Comparison of ENCODE assay signal across 8 mouse cellular contexts in genomic region chr3:116512904-116513716, GRCm38 (mm10). TPM values are rescaled to one million over a fixed set of nuclear protein-coding genes. Genes with fewer than 3 reads are reported as not detected.
A peak's percentile ranks its signal among the peaks of the same experiment; 100 is the strongest.
DNase-seq lines count a peak whose midpoint lies in the region; ATAC-seq and TF ChIP-seq lines count a peak whose summit lies in the region.

TSS of gene Dbt (plus strand) at chr3:116513070.

- H3K9ac ChIP-seq in MEL (ENCODE audit: control insufficient read depth, low read depth, low read length, poor library complexity, severe bottlenecking) = peak within 1 kb of the TSS; percentile 78
- 0 out of 2 replicates have a peak within 1 kb of the TSS, but pooled peaks have one; percentile 48 for H3K9ac ChIP-seq in lung, postnatal 0 days (replicated peaks; ENCODE audit: low read depth)

- ATAC-seq in frontal cortex, adult (ENCODE audit: low TSS enrichment) = peak; percentile 93
- peak; percentile 95 for ATAC-seq in lung, postnatal 0 days

- TF ChIP-seq EP300 in MEL (IDR thresholded peaks at IDR 0.05; ENCODE audit: low read depth in 1 of 2, low read length in 2 of 2) = no peak
- peak; percentile 26; the same call in 1 of the 2 replicates for TF ChIP-seq EP300 in lung, postnatal 0 days (IDR thresholded peaks at IDR 0.05)

- H3K27me3 ChIP-seq in MEL (ENCODE audit: control insufficient read depth in 1 of 2, insufficient read depth in 2 of 2, low read length in 2 of 2) = no peaks in the 10 kb centered on the region
- no peaks in the 10 kb centered on the region for H3K27me3 ChIP-seq in hindbrain, embryonic 10.5 days (ENCODE audit: insufficient read depth, poor library complexity, severe bottlenecking)
- no peaks in the 10 kb centered on the region for H3K27me3 ChIP-seq in lung, postnatal 0 days (replicated peaks; ENCODE audit: insufficient read depth, low read length)

- H3K4me1 ChIP-seq in MEL (ENCODE audit: control insufficient read depth in 1 of 2, insufficient read depth in 2 of 2, low read length in 2 of 2) = peaks cover 0 to 13% of the 10 kb centered on the region in 2 experiments; a peak in 2 of 4 replicates
- peaks cover 15% of the 10 kb centered on the region for H3K4me1 ChIP-seq in hindbrain, embryonic 10.5 days (replicated peaks)
- peaks cover 5% of the 10 kb centered on the region; the same call in 1 of the 2 replicates for H3K4me1 ChIP-seq in lung, postnatal 0 days (ENCODE audit: insufficient read depth, low read depth, low read length)

- H3K36me3 ChIP-seq in MEL (ENCODE audit: control insufficient read depth in 1 of 2, insufficient read depth in 2 of 2, low read length in 2 of 2) = peaks cover 0 to 16% of the 10 kb centered on the region in 2 experiments; a peak in 2 of 4 replicates
- peaks cover 8% of the 10 kb centered on the region for H3K36me3 ChIP-seq in hindbrain, embryonic 10.5 days
- no peaks in the 10 kb centered on the region for H3K36me3 ChIP-seq in lung, postnatal 0 days (ENCODE audit: insufficient read depth, low read length)

- H3K9me3 ChIP-seq in MEL (replicated peaks; ENCODE audit: insufficient read depth, low read length) = no peaks in the 10 kb centered on the region
- no peaks in the 10 kb centered on the region for H3K9me3 ChIP-seq in hindbrain, embryonic 10.5 days
- H3K9me3 ChIP-seq in lung, postnatal 0 days (ENCODE audit: low read length) = no peaks in the 10 kb centered on the region

- peaks cover 7% of the 10 kb centered on the region for H3K79me2 ChIP-seq in MEL (ENCODE audit: control insufficient read depth, insufficient read depth, low read length, poor library complexity)

- TF ChIP-seq RAD21 in MEL (IDR thresholded peaks at IDR 0.05; ENCODE audit: low read depth, low read length) = no peak

- peak within 1 kb of the TSS; percentile 41; the same call in 1 of the 2 replicates for H3K27ac ChIP-seq in MEL (ENCODE audit: control insufficient read depth, low read depth, low read length)
- peak within 1 kb of the TSS; percentile 71 for H3K27ac ChIP-seq in hindbrain, embryonic 10.5 days
- H3K27ac ChIP-seq in lung, postnatal 0 days (ENCODE audit: low read length) = peak within 1 kb of the TSS; percentile 76

- DNase-seq in MEL (ENCODE audit: low read depth, low spot score) = peak; percentile 96
- DNase-seq in cerebellum, adult 8-10 months = peak; percentile 67
- DNase-seq in hindbrain, embryonic 10.5 days (ENCODE audit: low spot score) = peak; percentile 91
- peak; percentile 89 for DNase-seq in layer of hippocampus, adult 9-11 months
- DNase-seq in lung, postnatal 0 days (ENCODE audit: low spot score) = peak; percentile 95
- peak; percentile 68 for DNase-seq in ovary, postnatal 14 days (ENCODE audit: low spot score)
- peak; percentile 91 for DNase-seq in thymus, postnatal 14 days

- peak within 1 kb of the TSS; percentile 77 for H3K4me2 ChIP-seq in lung, postnatal 0 days (replicated peaks; ENCODE audit: low read depth, low read length)

- peak within 1 kb of the TSS; percentile 87 to 98 for H3K4me3 ChIP-seq in MEL (ENCODE audit: control insufficient read depth in 1 of 2, insufficient read depth in 1 of 2, low read depth in 2 of 2, low read length in 2 of 2)
- peak within 1 kb of the TSS; percentile 71 for H3K4me3 ChIP-seq in hindbrain, embryonic 10.5 days
- peak within 1 kb of the TSS; percentile 60 for H3K4me3 ChIP-seq in lung, postnatal 0 days (ENCODE audit: low read depth, low read length)

- peak; percentile 73 to 87 for TF ChIP-seq POLR2A in MEL (IDR thresholded peaks at IDR 0.05; ENCODE audit: control insufficient read depth in 1 of 2, insufficient read depth in 1 of 2, low read depth in 1 of 2, low read length in 2 of 2, poor library complexity in 1 of 2)

- WGBS in hindbrain, embryonic 10.5 days = 1% methylated on average over 36 of the region's 36 CpGs
- 2% methylated on average over 36 of the region's 36 CpGs for WGBS in lung, postnatal 0 days

- TF ChIP-seq CTCF in MEL (IDR thresholded peaks at IDR 0.05 in 2 of 3, conservative IDR thresholded peaks at IDR 0.05 in 1 of 3; ENCODE audit: control insufficient read depth in 1 of 3, insufficient read depth in 1 of 3, low read depth in 2 of 3, low read length in 3 of 3, poor library complexity in 1 of 3, severe bottlenecking in 1 of 3) = no peak
- peak; percentile 33 for TF ChIP-seq CTCF in lung, postnatal 0 days (IDR thresholded peaks at IDR 0.05)

TF ChIP-seq in MEL, 35 proteins besides CTCF, POLR2A, EP300 and RAD21:
- TF ChIP-seq CHD2 (IDR thresholded peaks at IDR 0.05; ENCODE audit: low read length) (no peak), MYC (IDR thresholded peaks at IDR 0.05; ENCODE audit: low read depth, low read length) (peak; percentile 93), E2F4 (IDR thresholded peaks at IDR 0.05; ENCODE audit: borderline replicate concordance, low read depth, low read length) (no peak), NRF1 (IDR thresholded peaks at IDR 0.05; ENCODE audit: insufficient read depth, low read depth, low read length, poor library complexity, severe bottlenecking) (no peak), POLR2AphosphoS2 (IDR thresholded peaks at IDR 0.05; ENCODE audit: low read length) (peak; percentile 55; the same call in 1 of the 2 replicates), KAT2A (conservative IDR thresholded peaks at IDR 0.05; ENCODE audit: low read depth, low read length) (no peak; the same call in 1 of the 2 replicates), HCFC1 (IDR thresholded peaks at IDR 0.05; ENCODE audit: low read depth, low read length) (peak; percentile 77), TBP (IDR thresholded peaks at IDR 0.05; ENCODE audit: low read depth, low read length) (peak; percentile 77), GATA1 (IDR thresholded peaks at IDR 0.05; ENCODE audit: low read depth, low read length) (no peak), MEF2A (IDR thresholded peaks at IDR 0.05; ENCODE audit: extremely low read depth, insufficient replicate concordance, low read depth, low read length, poor library complexity, severe bottlenecking) (peak; percentile 43; the same call in 1 of the 2 replicates), ZNF384 (IDR thresholded peaks at IDR 0.05; ENCODE audit: low read depth, low read length) (no peak), SIN3A (IDR thresholded peaks at IDR 0.05; ENCODE audit: low read length) (peak; percentile 99), MAX (IDR thresholded peaks at IDR 0.05; ENCODE audit: low read length) (peak; percentile 79), USF1 (IDR thresholded peaks at IDR 0.05; ENCODE audit: low read depth, low read length) (no peak), ZC3H11A (IDR thresholded peaks at IDR 0.05; ENCODE audit: low read depth, low read length) (0 out of 2 replicates have a peak, but pooled peaks have one; percentile 7), MXI1 (IDR thresholded peaks at IDR 0.05; ENCODE audit: low read depth, low read length) (peak; percentile 97), BHLHE40 (IDR thresholded peaks at IDR 0.05; ENCODE audit: borderline replicate concordance, low read depth, low read length) (no peak), ZMIZ1 (IDR thresholded peaks at IDR 0.05; ENCODE audit: low read depth, low read length) (peak; percentile 57), MYB (IDR thresholded peaks at IDR 0.05; ENCODE audit: low read depth, low read length) (no peak), NELFE (IDR thresholded peaks at IDR 0.05; ENCODE audit: low read depth, low read length) (peak; percentile 86), MAZ (IDR thresholded peaks at IDR 0.05; ENCODE audit: low read depth, low read length) (peak; percentile 68), RCOR1 (IDR thresholded peaks at IDR 0.05; ENCODE audit: low read depth, low read length) (no peak), ZKSCAN1 (IDR thresholded peaks at IDR 0.05; ENCODE audit: low read depth, low read length) (no peak), GABPA (IDR thresholded peaks at IDR 0.05; ENCODE audit: low read depth, low read length) (no peak), ETS1 (IDR thresholded peaks at IDR 0.05; ENCODE audit: low read depth, low read length) (peak; percentile 91), SMC3 (IDR thresholded peaks at IDR 0.05; ENCODE audit: low read depth, low read length) (no peak), CHD1 (IDR thresholded peaks at IDR 0.05; ENCODE audit: low read depth, low read length) (no peak), TAL1 (IDR thresholded peaks at IDR 0.05; ENCODE audit: low read length) (no peak), TCF12 (IDR thresholded peaks at IDR 0.05; ENCODE audit: low read depth, low read length) (peak; percentile 40; the same call in 1 of the 2 replicates), ELF1 (IDR thresholded peaks at IDR 0.05; ENCODE audit: low read depth, low read length) (peak; percentile 84), UBTF (IDR thresholded peaks at IDR 0.05; ENCODE audit: borderline replicate concordance, insufficient read depth, low read depth, low read length) (no peak), JUND (IDR thresholded peaks at IDR 0.05; ENCODE audit: low read depth, low read length) (no peak), MAFK (IDR thresholded peaks at IDR 0.05; ENCODE audit: borderline replicate concordance, low read depth, low read length) (no peak), USF2 (IDR thresholded peaks at IDR 0.05; ENCODE audit: borderline replicate concordance in 1 of 2, insufficient read depth in 1 of 2, low read depth in 1 of 2, low read length in 2 of 2) (no peak), POLR2AphosphoS5 (IDR thresholded peaks at IDR 0.05; ENCODE audit: borderline replicate concordance, low read depth, low read length) (no peak)

RNA-seq across cellular contexts. Expression of gene Dbt, which starts in this region (rescaled TPM):
- 12.7 and 15.3 TPM in 2 replicates for total RNA-seq in MEL (2012; rRNA removed)
- 10 to 100 TPM in 1 of 2 experiments, not detected in 1; 13.2 TPM for polyA plus RNA-seq in MEL (2012; ENCODE audit: insufficient read depth in 1 of 2, insufficient read length in 2 of 2, low read depth in 1 of 2, low replicate concordance in 2 of 2, missing spikeins in 1 of 2)
- polyA plus RNA-seq in hindbrain, embryonic 10.5 days (2016; fragmentation: Nextera tagmentation; extraction: Ambion mirVana) = 8.5 and 13.8 TPM in 2 replicates
- 6.1 and 8.4 TPM in 2 replicates for polyA plus RNA-seq in lung, postnatal 0 days (2015; fragmentation: Nextera tagmentation; extraction: Ambion mirVana)

Comparison
In these comparisons a context has a peak if more than half of its experiments do, and no peak if none do; other contexts are left out.
1. Peak in every context shown above with its lines: DNase-seq, ATAC-seq, H3K4me3 ChIP-seq and H3K27ac ChIP-seq.